Mouse (Mus musculus) embryonic facial prominence, embryonic 14.5 days (tissue): ENCODE measurements around the gene Fam243. TPM values are rescaled to one million over a fixed set of nuclear protein-coding genes. Genes with fewer than 3 reads are reported as not detected.

ENCODE experiments used
- ATAC-seq: fragments of 200-750 bp; cut with Nextera tagmentation; 2 replicates; pipeline ENCODE4 v1.8.0; 2017; ENCODE audit warnings: low read depth, moderate number of reproducible peaks, moderate TSS enrichment
- DNase-seq: peaks from one replicate; pipeline ENCODE4 v3.0.0-alpha.2; 2015; ENCODE audit warnings: low spot score
- H3K27ac ChIP-seq: fragments of 300-500 bp; sonication (generic); replicated peaks from 2 replicates; pipeline ENCODE4 v1.5.1; 2014; ENCODE audit warnings: low read depth, mild to moderate bottlenecking, low read length, moderate library complexity
- H3K27me3 ChIP-seq: fragments of 300-500 bp; sonication (generic); replicated peaks from 2 replicates; pipeline ENCODE4 v1.6.1; 2014; ENCODE audit warnings: low read length; ENCODE audit not compliant: control insufficient read depth, insufficient read depth
- H3K36me3 ChIP-seq: fragments of 300-500 bp; sonication (generic); 2 replicates; pipeline ENCODE4 v1.6.1; 2014; ENCODE audit warnings: low read length, mixed read lengths; ENCODE audit not compliant: control insufficient read depth, insufficient read depth
- H3K4me1 ChIP-seq: fragments of 300-500 bp; sonication (generic); 2 replicates; pipeline ENCODE4 v1.6.1; 2014; ENCODE audit warnings: antibody characterized with exemption, low read length; ENCODE audit not compliant: control insufficient read depth, insufficient read depth
- H3K4me2 ChIP-seq: fragments of 300-500 bp; sonication (generic); 2 replicates; pipeline ENCODE4 v1.6.1; 2014; ENCODE audit warnings: low read depth, mild to moderate bottlenecking, low read length, moderate library complexity, mixed read lengths
- H3K4me3 ChIP-seq: fragments of 300-500 bp; sonication (generic); 2 replicates; pipeline ENCODE4 v1.5.1; 2014; ENCODE audit warnings: low read depth, mild to moderate bottlenecking, low read length
- H3K9ac ChIP-seq: fragments of 300-500 bp; sonication (generic); 2 replicates; pipeline ENCODE4 v1.6.1; 2014; ENCODE audit warnings: low read depth, mild to moderate bottlenecking, low read length, moderate library complexity, mixed read lengths
- H3K9me3 ChIP-seq: fragments of 300-500 bp; sonication (generic); 2 replicates; pipeline ENCODE4 v1.6.1; 2016; ENCODE audit warnings: low read length; ENCODE audit not compliant: control insufficient read depth
- WGBS: fragments of 180-500 bp; shearing (Covaris S2); extraction: QIAGEN DNeasy Blood & Tissue Kit; methylation state at CpG from one replicate; pipeline ENCODE4 v1.1.7; 2014; 5-methylcytosine and 5-hydroxymethylcytosine counted together
- polyA plus RNA-seq: library from polyadenylated mRNA; unstranded; fragments of >200 nt; fragmentation: Nextera tagmentation; extraction: Ambion mirVana; gene quantifications from 2 replicates; pipeline ENCODE4 v1.2.1, GENCODE M21; 2014

Gene Fam243
- polyA plus RNA-seq, 1 experiment from 2014 or later = not detected

- Histone ChIP-seq H3K4me2 (no peak overlapping the region), H3K4me3 (no peak overlapping the region), H3K27me3 (no peaks in the 10 kb centered on the region), H3K27ac (no peak overlapping the region), H3K36me3 (no peaks in the 10 kb centered on the region), H3K4me1 (peaks cover 1% of the 10 kb centered on the region), H3K9ac (no peak overlapping the region), H3K9me3 (no peaks in the 10 kb centered on the region)
- no peak for DNase-seq
- ATAC-seq = no peak
- WGBS = 75% methylated on average over 2 of the region's 2 CpGs
These were observed 25.9 kb downstream of the Fam243 start for GRCm38 (mm10) chr16:92295328-92295727.

DNA sequence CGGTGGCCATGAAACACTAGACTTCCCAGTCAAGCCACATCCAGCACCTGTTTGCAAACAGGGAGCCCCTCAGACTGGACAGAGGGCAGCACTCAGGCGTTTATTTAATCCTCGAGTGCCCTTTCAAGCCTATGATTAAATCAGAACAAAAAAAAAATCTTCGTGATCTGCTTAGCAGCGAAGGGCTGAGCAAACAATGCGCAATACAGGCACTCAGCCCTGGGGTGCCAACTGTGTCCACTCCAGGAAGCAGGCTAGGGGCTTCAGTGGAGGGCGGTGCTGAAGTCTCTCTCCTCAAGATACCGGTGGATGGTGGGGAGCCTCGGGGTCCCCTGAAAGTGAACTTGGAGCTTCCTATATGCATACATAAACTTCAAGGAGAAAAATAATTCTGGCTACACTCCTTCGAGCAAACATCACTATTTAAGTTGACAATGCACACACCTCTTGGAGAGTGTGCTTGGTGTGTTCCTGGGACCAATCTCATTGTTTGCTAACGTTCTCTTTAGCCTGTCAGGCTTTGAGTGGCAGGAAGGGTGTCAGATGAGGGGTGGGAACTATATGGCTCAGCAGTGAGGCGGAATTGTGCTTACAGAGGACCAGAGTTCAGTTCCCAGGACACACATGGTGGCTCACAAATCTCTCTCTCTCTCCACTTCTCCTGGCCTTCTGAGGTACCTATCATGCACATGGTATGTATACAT is 26.8 kb downstream of the Fam243 start:
- ATAC-seq = no peak
- DNase-seq = no peak
- Histone ChIP-seq H3K36me3 (no peaks in the 10 kb centered on the region), H3K4me3 (no peak overlapping the region), H3K27me3 (no peaks in the 10 kb centered on the region), H3K27ac (no peak overlapping the region), H3K9ac (no peak overlapping the region), H3K4me1 (no peaks in the 10 kb centered on the region), H3K4me2 (no peak overlapping the region), H3K9me3 (no peaks in the 10 kb centered on the region)
- 53% methylated on average over 12 of the region's 12 CpGs for WGBS

GRCm38 (mm10) chr16:92292101-92292500 is 29.1 kb downstream of the Fam243 start, which contains the start of gene Kcne2:
Kcne2 (plus strand) TSS chr16:92292389.
- Histone ChIP-seq H3K9me3 (no peaks in the 10 kb centered on the region), H3K4me2 (no peak within 1 kb of the TSS), H3K4me3 (no peak within 1 kb of the TSS), H3K36me3 (no peaks in the 10 kb centered on the region), H3K9ac (no peak within 1 kb of the TSS), H3K27me3 (no peaks in the 10 kb centered on the region), H3K27ac (no peak within 1 kb of the TSS), H3K4me1 (no peaks in the 10 kb centered on the region)
- DNase-seq (no peak), ATAC-seq (no peak)
- 51% methylated on average over 10 of the region's 10 CpGs for WGBS

DNA sequence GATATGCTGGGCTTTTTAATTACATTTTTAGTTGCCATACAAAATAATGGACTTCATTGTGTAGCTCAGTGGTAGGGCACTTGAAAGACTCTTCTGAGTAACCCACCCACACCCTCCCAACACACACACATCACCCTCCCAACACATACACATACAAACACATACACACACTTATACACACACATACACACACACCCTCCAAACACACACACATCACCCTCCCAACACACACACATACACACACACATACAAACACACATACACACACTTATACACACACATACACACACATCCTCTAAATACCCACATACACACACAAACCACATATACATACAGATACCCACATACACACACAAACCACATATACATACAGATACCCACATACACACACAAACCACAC is 31.2 kb downstream of the Fam243 start:
- Histone ChIP-seq H3K27me3 (no peaks in the 10 kb centered on the region), H3K4me2 (no peak overlapping the region), H3K9me3 (no peaks in the 10 kb centered on the region), H3K4me3 (no peak overlapping the region), H3K36me3 (no peaks in the 10 kb centered on the region), H3K4me1 (no peaks in the 10 kb centered on the region), H3K27ac (no peak overlapping the region), H3K9ac (no peak overlapping the region)
- ATAC-seq = no peak
- no peak for DNase-seq

DNA sequence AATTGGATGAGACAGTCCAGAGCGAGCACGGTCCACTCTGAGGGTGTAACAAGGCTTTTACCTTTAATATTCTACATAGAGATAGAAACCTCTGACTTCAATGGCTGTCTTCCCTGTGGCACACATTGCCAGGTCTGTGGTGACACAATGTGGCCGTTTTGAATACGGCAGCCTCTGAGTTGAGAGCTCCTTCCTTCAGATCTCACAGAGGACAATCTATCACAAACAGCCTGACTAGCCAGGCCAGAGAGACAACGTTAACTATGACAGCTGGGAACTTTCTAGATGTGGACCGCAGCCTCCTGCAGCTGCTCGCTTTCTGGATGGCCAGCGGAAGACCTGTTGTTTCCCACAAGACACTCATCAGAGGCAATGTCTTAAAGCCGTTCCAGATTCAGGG is 32.5 kb downstream of the Fam243 start:
- ATAC-seq (no peak), DNase-seq (no peak)
- H3K27me3 ChIP-seq = no peaks in the 10 kb centered on the region
- no peak overlapping the region for H3K4me3 ChIP-seq
- H3K9ac ChIP-seq = no peak overlapping the region
- no peak overlapping the region for H3K4me2 ChIP-seq
- no peak overlapping the region for H3K27ac ChIP-seq
- no peaks in the 10 kb centered on the region for H3K4me1 ChIP-seq
- H3K36me3 ChIP-seq = no peaks in the 10 kb centered on the region
- H3K9me3 ChIP-seq = no peaks in the 10 kb centered on the region
- 83% methylated on average over 9 of the region's 9 CpGs for WGBS

- Histone ChIP-seq H3K9ac (no peak overlapping the region), H3K4me1 (no peaks in the 10 kb centered on the region), H3K27me3 (no peaks in the 10 kb centered on the region), H3K27ac (no peak overlapping the region), H3K4me3 (no peak overlapping the region), H3K36me3 (no peaks in the 10 kb centered on the region), H3K9me3 (no peaks in the 10 kb centered on the region), H3K4me2 (no peak overlapping the region)
- ATAC-seq (peak; percentile 50; the same call in 1 of the 2 replicates), DNase-seq (peak; percentile 88)
- 11% methylated on average over 7 of the region's 7 CpGs for WGBS
These were observed 34.6 kb downstream of the Fam243 start for GRCm38 (mm10) chr16:92286609-92287008.

DNA sequence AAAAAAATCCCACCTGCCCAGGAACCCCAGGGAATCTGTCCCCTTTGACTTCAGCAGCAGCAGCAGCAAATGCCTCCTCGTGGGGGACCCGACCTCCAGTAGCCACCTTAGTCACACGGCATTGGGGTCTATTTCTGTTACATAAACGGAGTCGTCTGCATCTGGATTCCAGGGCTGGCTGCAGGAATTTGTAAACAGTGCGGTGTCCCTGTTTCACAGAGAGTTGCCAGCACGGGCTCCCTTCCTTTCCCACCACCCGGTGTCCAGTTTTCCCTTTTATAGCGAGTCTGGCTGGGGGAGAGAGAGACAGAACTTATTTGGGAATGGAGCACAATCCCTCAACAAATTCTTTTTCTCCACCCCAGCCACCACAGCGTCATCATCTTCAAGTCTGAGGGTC is 36.2 kb downstream of the Fam243 start:
- Histone ChIP-seq H3K4me3 (no peak overlapping the region), H3K9ac (no peak overlapping the region), H3K27me3 (no peaks in the 10 kb centered on the region), H3K9me3 (no peaks in the 10 kb centered on the region), H3K4me1 (no peaks in the 10 kb centered on the region), H3K36me3 (no peaks in the 10 kb centered on the region), H3K4me2 (no peak overlapping the region), H3K27ac (no peak overlapping the region)
- whole genome bisulfite sequencing = 26% methylated on average over 10 of the region's 10 CpGs
- no peak for ATAC-seq
- DNase-seq = no peak

DNA sequence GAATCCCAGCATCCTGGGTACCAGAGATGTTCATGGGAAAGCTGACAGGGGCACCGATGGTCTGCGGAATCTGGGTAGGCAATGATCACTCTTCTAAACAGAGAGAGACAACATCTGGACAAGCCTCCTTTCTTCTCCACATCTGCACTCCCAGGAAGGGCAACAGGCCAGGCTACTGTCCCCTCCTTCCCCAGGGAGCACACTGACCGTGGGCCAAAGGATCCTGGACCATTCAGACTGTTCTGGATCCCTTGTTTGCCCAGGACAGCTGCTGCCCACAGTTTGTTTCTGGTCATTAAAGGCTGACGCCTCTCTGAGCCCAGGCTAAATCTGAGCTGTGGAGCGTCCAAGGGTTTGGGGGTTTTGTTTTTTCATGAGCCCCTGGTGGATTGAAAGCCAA is 38.6 kb downstream of the Fam243 start:
- no peak for ATAC-seq
- no peak for DNase-seq
- Histone ChIP-seq H3K9ac (no peak overlapping the region), H3K27me3 (no peaks in the 10 kb centered on the region), H3K36me3 (no peaks in the 10 kb centered on the region), H3K4me2 (no peak overlapping the region), H3K9me3 (no peaks in the 10 kb centered on the region), H3K4me1 (no peaks in the 10 kb centered on the region), H3K4me3 (no peak overlapping the region), H3K27ac (no peak overlapping the region)
- WGBS = 68% methylated on average over 5 of the region's 5 CpGs

DNA sequence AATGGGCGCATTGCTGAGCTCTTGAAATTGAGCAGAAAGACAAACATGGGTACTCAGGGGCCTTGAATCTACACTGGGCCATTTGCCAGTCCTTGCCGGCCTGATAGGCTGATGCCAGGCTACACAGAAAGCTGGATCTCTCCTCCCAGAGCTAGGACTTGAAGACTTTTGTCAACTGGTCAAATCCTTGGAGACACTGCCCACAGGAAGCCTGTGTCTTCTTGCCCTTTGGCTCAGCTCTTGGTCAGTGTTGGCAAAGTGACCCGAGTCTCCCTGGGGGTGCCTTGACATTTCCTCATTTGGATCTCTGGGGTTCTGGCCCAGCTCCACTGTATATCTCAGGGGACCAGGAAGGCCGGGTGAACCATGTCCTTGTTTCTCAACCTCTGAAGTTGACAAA is 45.7 kb downstream of the Fam243 start:
- Histone ChIP-seq H3K4me1 (peaks cover 4% of the 10 kb centered on the region; the same call in 1 of the 2 replicates), H3K27ac (no peak overlapping the region), H3K4me3 (no peak overlapping the region), H3K9ac (no peak overlapping the region), H3K9me3 (no peaks in the 10 kb centered on the region), H3K36me3 (no peaks in the 10 kb centered on the region), H3K4me2 (no peak overlapping the region), H3K27me3 (no peaks in the 10 kb centered on the region)
- DNase-seq (no peak), ATAC-seq (no peak)
- WGBS = 76% methylated on average over 4 of the region's 4 CpGs
